Mouse (Mus musculus): ENCODE data around the gene Mrpl21.
A peak's percentile ranks its signal among the peaks of the same experiment; 100 is the strongest.

Gene Mrpl21

DNA sequence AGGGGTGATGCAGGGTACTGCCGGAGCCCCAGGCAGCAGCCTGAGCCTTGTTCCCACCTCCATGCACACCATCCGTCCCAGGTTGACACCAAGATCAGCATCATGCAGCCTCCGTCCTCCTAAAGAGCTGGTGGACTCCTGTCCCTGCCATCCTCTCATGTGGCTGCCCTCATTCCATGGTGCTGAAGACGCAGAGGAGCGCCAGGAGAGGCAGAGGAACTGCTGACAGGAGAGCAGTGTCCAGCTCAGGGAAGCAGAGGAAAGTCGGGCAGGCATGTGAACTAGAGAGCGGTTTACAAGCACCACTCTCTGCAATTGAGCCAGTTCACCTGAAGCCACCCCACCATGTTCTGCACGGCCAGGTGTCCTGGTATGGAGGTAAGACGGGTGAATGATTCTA, 9.4 kb upstream of the Mrpl21 start:
- H3K27me3 ChIP-seq (ENCODE audit: control insufficient read depth, insufficient read depth, low read length, poor library complexity, severe bottlenecking): no peaks in the 10 kb centered on the region

GRCm38 (mm10) chr19:3275744-3276365, 6.8 kb upstream of the Mrpl21 start:
- no peak for DNase-seq (ENCODE audit: low read depth, low spot score)
- Histone ChIP-seq H3K27me3 (ENCODE audit: control insufficient read depth, insufficient read depth, low read length, poor library complexity, severe bottlenecking) (no peaks in the 10 kb centered on the region), H3K36me3 (ENCODE audit: control insufficient read depth, insufficient read depth, low read length, poor library complexity, severe bottlenecking) (peaks cover 2% of the 10 kb centered on the region)

More for the DNA sequence above, 9.4 kb upstream of the Mrpl21 start:
- peaks cover 2% of the 10 kb centered on the region for H3K36me3 ChIP-seq (ENCODE audit: control insufficient read depth, insufficient read depth, low read length, poor library complexity, severe bottlenecking)
- DNase-seq (ENCODE audit: low read depth, low spot score): no peak

DNA sequence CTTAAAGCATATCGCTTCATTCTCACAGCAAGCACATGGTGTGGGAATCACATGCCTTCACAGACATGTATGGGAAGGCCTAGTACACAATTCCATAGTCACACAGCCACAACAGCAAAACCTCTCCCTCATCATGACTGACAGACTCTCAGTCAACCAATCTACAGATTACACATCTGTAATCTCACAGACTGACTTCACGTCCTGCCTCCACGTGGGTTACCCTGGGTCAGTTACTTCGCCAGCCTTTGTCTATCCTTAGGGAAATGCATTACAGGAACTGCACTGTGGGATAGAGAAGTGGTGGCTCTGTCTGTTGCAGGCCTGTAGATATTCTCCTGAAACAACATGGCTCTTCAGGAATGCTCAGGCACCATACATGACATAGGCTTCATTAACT, 815 bp upstream of the Mrpl21 start:
- no peak for DNase-seq (ENCODE audit: low read depth, low spot score)
- H3K27me3 ChIP-seq (ENCODE audit: control insufficient read depth, insufficient read depth, low read length, poor library complexity, severe bottlenecking): no peaks in the 10 kb centered on the region
- H3K36me3 ChIP-seq (ENCODE audit: control insufficient read depth, insufficient read depth, low read length, poor library complexity, severe bottlenecking): no peaks in the 10 kb centered on the region; the same call in 1 of the 2 replicates

- Histone ChIP-seq H3K27me3 (ENCODE audit: control insufficient read depth, insufficient read depth, low read length, poor library complexity, severe bottlenecking) (no peaks in the 10 kb centered on the region), H3K36me3 (ENCODE audit: control insufficient read depth, insufficient read depth, low read length, poor library complexity, severe bottlenecking) (peaks cover 2% of the 10 kb centered on the region)
- no peak for DNase-seq (ENCODE audit: low read depth, low spot score)
Observed at GRCm38 (mm10) chr19:3289006-3289405, 6.3 kb downstream of the Mrpl21 start.

GRCm38 (mm10) chr19:3292028-3292427, 9.3 kb downstream of the Mrpl21 start:
- peak; percentile 73 for DNase-seq (ENCODE audit: low read depth, low spot score)
- H3K27me3 ChIP-seq (ENCODE audit: control insufficient read depth, insufficient read depth, low read length, poor library complexity, severe bottlenecking): no peaks in the 10 kb centered on the region
- H3K36me3 ChIP-seq (ENCODE audit: control insufficient read depth, insufficient read depth, low read length, poor library complexity, severe bottlenecking): peaks cover 2% of the 10 kb centered on the region

DNA sequence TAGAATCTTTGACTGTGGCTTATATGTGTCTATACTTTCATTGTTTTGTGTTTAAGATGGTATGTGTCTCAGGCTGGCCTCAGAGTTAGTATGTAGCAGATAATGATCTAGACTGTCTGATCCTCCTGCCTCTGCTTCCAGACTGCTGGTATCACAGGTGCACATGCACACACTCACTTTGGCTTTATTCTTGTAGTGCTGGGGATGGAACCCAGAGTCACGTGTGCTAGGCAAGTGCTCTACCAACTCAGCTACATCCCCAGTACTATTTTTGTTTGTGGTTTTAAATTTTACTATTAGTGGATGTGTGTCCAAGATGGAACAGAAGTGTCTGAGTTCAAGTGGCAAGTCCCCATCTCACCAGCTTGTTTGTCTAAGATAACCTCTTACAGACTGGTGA, 10.3 kb downstream of the Mrpl21 start:
- DNase-seq (ENCODE audit: low read depth, low spot score): no peak
- H3K27me3 ChIP-seq (ENCODE audit: control insufficient read depth, insufficient read depth, low read length, poor library complexity, severe bottlenecking): no peaks in the 10 kb centered on the region
- H3K36me3 ChIP-seq (ENCODE audit: control insufficient read depth, insufficient read depth, low read length, poor library complexity, severe bottlenecking): peaks cover 2% of the 10 kb centered on the region

- Histone ChIP-seq H3K27me3 (ENCODE audit: control insufficient read depth, insufficient read depth, low read length, poor library complexity, severe bottlenecking) (no peaks in the 10 kb centered on the region), H3K36me3 (ENCODE audit: control insufficient read depth, insufficient read depth, low read length, poor library complexity, severe bottlenecking) (no peaks in the 10 kb centered on the region; the same call in 1 of the 2 replicates)
- no peak for DNase-seq (ENCODE audit: low read depth, low spot score)
Observed at GRCm38 (mm10) chr19:3295245-3295644, 12.5 kb downstream of the Mrpl21 start.

- no peaks in the 10 kb centered on the region for H3K36me3 ChIP-seq (ENCODE audit: control insufficient read depth, insufficient read depth, low read length, poor library complexity, severe bottlenecking)
- DNase-seq (ENCODE audit: low read depth, low spot score): no peak
- H3K27me3 ChIP-seq (ENCODE audit: control insufficient read depth, insufficient read depth, low read length, poor library complexity, severe bottlenecking): no peaks in the 10 kb centered on the region
Observed at GRCm38 (mm10) chr19:3297034-3297433, 14.3 kb downstream of the Mrpl21 start.

DNA sequence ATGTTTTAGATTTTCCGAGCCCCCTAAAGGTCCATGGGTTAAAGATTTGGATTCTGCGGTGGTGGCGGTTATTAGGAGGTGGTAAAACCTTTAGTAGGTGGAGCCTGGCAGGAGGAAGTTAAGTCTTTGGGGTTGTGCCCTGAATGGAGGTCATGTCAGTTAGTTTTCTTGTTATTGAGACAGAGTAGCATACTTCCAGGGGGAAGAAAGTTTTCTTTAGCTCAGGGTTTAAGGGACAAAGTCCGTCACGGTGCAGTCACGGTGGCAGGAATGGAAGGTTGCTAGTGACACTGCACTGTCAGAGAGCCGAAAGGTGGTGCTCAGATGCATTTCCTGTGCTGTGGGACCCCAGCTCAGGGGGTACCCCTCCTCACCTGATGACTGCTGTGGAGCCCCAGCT, 15.1 kb downstream of the Mrpl21 start:
- no peaks in the 10 kb centered on the region for H3K36me3 ChIP-seq (ENCODE audit: control insufficient read depth, insufficient read depth, low read length, poor library complexity, severe bottlenecking)
- DNase-seq (ENCODE audit: low read depth, low spot score): no peak
- no peaks in the 10 kb centered on the region for H3K27me3 ChIP-seq (ENCODE audit: control insufficient read depth, insufficient read depth, low read length, poor library complexity, severe bottlenecking)

- Histone ChIP-seq H3K27me3 (ENCODE audit: control insufficient read depth, insufficient read depth, low read length, poor library complexity, severe bottlenecking) (no peaks in the 10 kb centered on the region), H3K36me3 (ENCODE audit: control insufficient read depth, insufficient read depth, low read length, poor library complexity, severe bottlenecking) (no peaks in the 10 kb centered on the region)
- no peak for DNase-seq (ENCODE audit: low read depth, low spot score)
Observed at GRCm38 (mm10) chr19:3304017-3304416, 21.3 kb downstream of the Mrpl21 start.

GRCm38 (mm10) chr19:3307175-3307949, 24.7 kb downstream of the Mrpl21 start:
- Histone ChIP-seq H3K27me3 (ENCODE audit: control insufficient read depth, insufficient read depth, low read length, poor library complexity, severe bottlenecking) (no peaks in the 10 kb centered on the region), H3K36me3 (ENCODE audit: control insufficient read depth, insufficient read depth, low read length, poor library complexity, severe bottlenecking) (no peaks in the 10 kb centered on the region)
- DNase-seq (ENCODE audit: low read depth, low spot score): no peak

GRCm38 (mm10) chr19:3319341-3319740, 36.6 kb downstream of the Mrpl21 start:
- H3K27me3 ChIP-seq (ENCODE audit: control insufficient read depth, insufficient read depth, low read length, poor library complexity, severe bottlenecking): no peaks in the 10 kb centered on the region
- DNase-seq (ENCODE audit: low read depth, low spot score): no peak
- no peaks in the 10 kb centered on the region for H3K36me3 ChIP-seq (ENCODE audit: control insufficient read depth, insufficient read depth, low read length, poor library complexity, severe bottlenecking)

- no peaks in the 10 kb centered on the region for H3K27me3 ChIP-seq (ENCODE audit: control insufficient read depth, insufficient read depth, low read length, poor library complexity, severe bottlenecking)
- no peaks in the 10 kb centered on the region for H3K36me3 ChIP-seq (ENCODE audit: control insufficient read depth, insufficient read depth, low read length, poor library complexity, severe bottlenecking)
- no peak for DNase-seq (ENCODE audit: low read depth, low spot score)
Observed at GRCm38 (mm10) chr19:3320086-3320485, 37.4 kb downstream of the Mrpl21 start.

DNA sequence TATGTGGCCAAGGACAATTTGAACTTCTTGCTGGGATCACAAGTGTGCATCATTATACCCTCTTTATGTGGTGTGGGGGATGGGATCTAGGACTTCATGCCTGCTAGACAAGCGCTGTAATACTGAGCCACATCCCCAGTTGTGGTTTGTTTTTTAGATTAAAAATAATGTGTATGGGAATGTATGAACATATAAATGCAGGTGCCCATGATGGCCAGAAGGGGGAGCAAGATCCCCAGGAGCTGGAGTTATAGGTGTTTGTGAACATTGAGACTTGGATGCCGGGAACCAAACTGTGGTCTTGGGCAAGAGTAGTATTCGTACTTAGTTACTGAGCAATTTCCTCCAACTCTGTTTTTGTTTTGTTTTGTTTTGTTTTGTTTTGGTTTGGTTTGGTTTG, 38.1 kb downstream of the Mrpl21 start:
- no peaks in the 10 kb centered on the region for H3K27me3 ChIP-seq (ENCODE audit: control insufficient read depth, insufficient read depth, low read length, poor library complexity, severe bottlenecking)
- H3K36me3 ChIP-seq (ENCODE audit: control insufficient read depth, insufficient read depth, low read length, poor library complexity, severe bottlenecking): no peaks in the 10 kb centered on the region
- DNase-seq (ENCODE audit: low read depth, low spot score): peak; percentile 73

DNA sequence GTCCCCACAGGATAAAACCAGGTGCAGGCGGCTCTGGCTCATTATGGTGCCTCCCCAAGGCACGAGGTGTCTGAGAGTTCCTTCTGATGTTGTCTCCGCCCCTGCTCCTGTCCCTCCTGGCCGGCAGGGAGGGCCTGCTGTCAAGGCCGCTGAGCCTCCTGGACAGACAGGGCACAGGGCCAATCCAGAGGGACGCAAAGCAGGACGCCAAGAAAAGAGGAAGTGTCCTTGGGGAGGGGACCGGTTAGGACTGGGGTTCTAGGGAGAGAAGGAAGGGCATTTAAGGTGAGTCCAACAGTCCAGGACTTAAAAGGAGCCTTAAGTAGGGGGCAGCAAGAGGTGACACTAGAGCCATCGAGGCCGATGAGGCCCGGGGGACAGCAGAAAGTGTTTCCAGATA, 38.9 kb downstream of the Mrpl21 start:
- DNase-seq (ENCODE audit: low read depth, low spot score): peak; percentile 47
- H3K36me3 ChIP-seq (ENCODE audit: control insufficient read depth, insufficient read depth, low read length, poor library complexity, severe bottlenecking): no peaks in the 10 kb centered on the region

More for the DNA sequence above, 38.9 kb downstream of the Mrpl21 start:
- H3K27me3 ChIP-seq (ENCODE audit: control insufficient read depth, insufficient read depth, low read length, poor library complexity, severe bottlenecking): no peaks in the 10 kb centered on the region
